Mouse (Mus musculus) embryonic stem cell, embryonic (primary cell): Measurements from ENCODE around the gene Btbd19.

Experiments used
- CTCF ChIA-PET, 4 experiments: fragments of 300-600 bp in 2 of 4; fragments of 350-600 bp in 2 of 4; sonication (Branson Sonifier 250); formaldehyde crosslinking; loops; one replicate each; lab custom pipeline; 2022; ENCODE audit warnings: inconsistent platforms in 2 of 4; lab: Charles Lee
- POLR2A ChIA-PET, 4 experiments: fragments of 300-600 bp in 2 of 4; fragments of 350-600 bp in 2 of 4; sonication (Branson Sonifier 250); formaldehyde crosslinking; loops; one replicate each; lab custom pipeline; 2022; ENCODE audit warnings: antibody characterized with exemption in 4 of 4, inconsistent platforms in 1 of 4; lab: Charles Lee

The Btbd19 gene

GRCm38 (mm10) chr4:117113237-117113636 is 12.3 kb downstream of the Btbd19 start:
- ChIA-PET POLR2A (interaction anchor here in 2 of 4 experiments (0.9 to 69.1 kb wide), 5 partner anchors 18 to 39 kb away, joined by 3 to 3713 read pairs (median 393); partner anchors contain the start of genes Plk3 (in 2 of the 2), Rps8 (in 2 of the 2), Btbd19 (in 1 of the 2) and Kif2c (in 1 of the 2)), CTCF (interaction anchor here in 1 of 4 experiments (1.3 kb wide), 1 partner anchor 28 kb away, joined by 3 read pairs; no protein-coding TSS in a partner anchor)

- ChIA-PET CTCF (interaction anchor here (0.6 to 3.1 kb wide), 19 partner anchors 9 to 390 kb away, joined by 3 to 30 read pairs (median 4); partner anchors contain the start of genes Kif2c (in 1 of the 4), Plk3 (in 1 of the 4), Ptch2 (in 1 of the 4) and Tesk2 (in 1 of the 4)), POLR2A (interaction anchor here (0.8 to 69.1 kb wide), 24 partner anchors 9 to 426 kb away, joined by 3 to 3713 read pairs (median 5); partner anchors contain the start of genes Btbd19 (in 3 of the 4), Ptch2 (in 3 of the 4), Plk3 (in 2 of the 4) and Prdx1 (in 2 of the 4))
Observed at GRCm38 (mm10) chr4:117110985-117111384, 14.5 kb downstream of the Btbd19 start.

- POLR2A ChIA-PET: interaction anchor here (0.6 to 69.1 kb wide), 29 partner anchors 9 to 514 kb away, joined by 3 to 3713 read pairs (median 4); partner anchors contain the start of genes Btbd19 (in 3 of the 4), Ptch2 (in 3 of the 4), Plk3 (in 2 of the 4) and Rps8 (in 2 of the 4)
Observed at GRCm38 (mm10) chr4:117110249-117110648, 15.3 kb downstream of the Btbd19 start.

GRCm38 (mm10) chr4:117109330-117109729 is 16.2 kb downstream of the Btbd19 start:
- ChIA-PET CTCF (interaction anchor here in 2 of 4 experiments (2.7 to 3.1 kb wide), 2 partner anchors 11 to 31 kb away, joined by 14 to 30 read pairs; no protein-coding TSS in a partner anchor), POLR2A (interaction anchor here (0.6 to 69.1 kb wide), 14 partner anchors 8 to 181 kb away, joined by 3 to 3713 read pairs (median 11); partner anchors contain the start of genes Btbd19 (in 2 of the 4), Plk3 (in 2 of the 4), Ptch2 (in 2 of the 4) and Kif2c (in 1 of the 4))

More at GRCm38 (mm10) chr4:117110249-117110648, 15.3 kb downstream of the Btbd19 start:
- CTCF ChIA-PET: interaction anchor here (0.5 to 3.1 kb wide), 22 partner anchors 9 to 390 kb away, joined by 3 to 30 read pairs (median 4); partner anchors contain the start of genes Btbd19 (in 1 of the 4), Kif2c (in 1 of the 4), Plk3 (in 1 of the 4) and Ptch2 (in 1 of the 4)

GRCm38 (mm10) chr4:117108524-117108849 is 17.0 kb downstream of the Btbd19 start:
- POLR2A ChIA-PET: interaction anchor here in 3 of 4 experiments (0.7 to 69.1 kb wide), 12 partner anchors 9 to 113 kb away, joined by 3 to 3713 read pairs (median 5); partner anchors contain the start of genes Btbd19 (in 2 of the 3), Plk3 (in 2 of the 3), Hectd3 (in 1 of the 3) and Kif2c (in 1 of the 3)
- CTCF ChIA-PET: interaction anchor here in 2 of 4 experiments (0.6 to 5.6 kb wide), 3 partner anchors 12 to 72 kb away, joined by 3 to 31 read pairs (median 3); no protein-coding TSS in a partner anchor

GRCm38 (mm10) chr4:117107813-117108523 is 17.6 kb downstream of the Btbd19 start:
- ChIA-PET POLR2A (interaction anchor here in 3 of 4 experiments (0.6 to 69.1 kb wide), 18 partner anchors 8 to 548 kb away, joined by 3 to 3713 read pairs (median 4); partner anchors contain the start of genes Btbd19 (in 3 of the 3), Plk3 (in 2 of the 3), Hectd3 (in 1 of the 3) and Kif2c (in 1 of the 3)), CTCF (interaction anchor here (0.6 to 5.6 kb wide), 12 partner anchors 12 to 342 kb away, joined by 3 to 31 read pairs (median 3); partner anchors contain the start of genes Btbd19 (in 1 of the 4) and Ptch2 (in 1 of the 4))

- ChIA-PET CTCF (interaction anchor here (0.5 to 5.6 kb wide), 17 partner anchors 8 to 881 kb away, joined by 3 to 31 read pairs (median 5); partner anchors contain the start of genes Plk3 (in 1 of the 4) and Ptch2 (in 1 of the 4)), POLR2A (interaction anchor here (0.5 to 69.1 kb wide), 24 partner anchors 9 to 397 kb away, joined by 3 to 3713 read pairs (median 4); partner anchors contain the start of genes Ptch2 (in 3 of the 4), Btbd19 (in 2 of the 4), Plk3 (in 2 of the 4) and Tctex1d4 (in 2 of the 4))
Observed at GRCm38 (mm10) chr4:117105127-117105526, 20.4 kb downstream of the Btbd19 start.

- CTCF ChIA-PET: interaction anchor here (0.9 to 5.6 kb wide), 17 partner anchors 8 to 118 kb away, joined by 3 to 31 read pairs (median 5); partner anchors contain the start of genes Btbd19 (in 1 of the 4) and Plk3 (in 1 of the 4)
- POLR2A ChIA-PET: interaction anchor here (0.5 to 69.1 kb wide), 23 partner anchors 9 to 397 kb away, joined by 3 to 3713 read pairs (median 4); partner anchors contain the start of genes Plk3 (in 3 of the 4), Btbd19 (in 2 of the 4), Rps8 (in 2 of the 4) and Tctex1d4 (in 2 of the 4)
Observed at GRCm38 (mm10) chr4:117104672-117105071, 20.9 kb downstream of the Btbd19 start.

- ChIA-PET CTCF (interaction anchor here (0.5 to 2.7 kb wide), 22 partner anchors 9 to 458 kb away, joined by 3 to 13 read pairs (median 4); partner anchors contain the start of genes Plk3 (in 2 of the 4) and Hectd3 (in 1 of the 4)), POLR2A (interaction anchor here (0.7 to 69.1 kb wide), 20 partner anchors 9 to 99 kb away, joined by 3 to 3713 read pairs (median 3); partner anchors contain the start of genes Btbd19 (in 3 of the 4), Plk3 (in 2 of the 4), Kif2c (in 1 of the 4) and Rps8 (in 1 of the 4))
Observed at GRCm38 (mm10) chr4:117101218-117101617, 24.3 kb downstream of the Btbd19 start.

- ChIA-PET CTCF (interaction anchor here in 3 of 4 experiments (1.0 to 2.7 kb wide), 5 partner anchors 21 to 104 kb away, joined by 3 to 7 read pairs (median 4); partner anchors contain the start of genes Hectd3 (in 1 of the 3) and Plk3 (in 1 of the 3)), POLR2A (interaction anchor here in 3 of 4 experiments (0.6 to 69.1 kb wide), 10 partner anchors 8 to 293 kb away, joined by 3 to 3713 read pairs (median 4); partner anchors contain the start of genes Btbd19 (in 3 of the 3), Hectd3 (in 1 of the 3), Kif2c (in 1 of the 3) and Mutyh (in 1 of the 3))
Observed at GRCm38 (mm10) chr4:117100036-117100435, 25.5 kb downstream of the Btbd19 start.

- POLR2A ChIA-PET: interaction anchor here in 2 of 4 experiments (0.9 to 69.1 kb wide), 4 partner anchors 10 to 150 kb away, joined by 3 to 3713 read pairs (median 3); partner anchors contain the start of genes Btbd19 (in 1 of the 2), Kif2c (in 1 of the 2), Plk3 (in 1 of the 2) and Rps8 (in 1 of the 2)
- CTCF ChIA-PET: interaction anchor here in 1 of 4 experiments (1.0 kb wide), 1 partner anchor 169 kb away, joined by 5 read pairs; no protein-coding TSS in a partner anchor
Observed at GRCm38 (mm10) chr4:117098764-117099036, 26.8 kb downstream of the Btbd19 start.

- ChIA-PET CTCF (interaction anchor here in 1 of 4 experiments (1.0 kb wide), 1 partner anchor 12 kb away, joined by 3 read pairs; no protein-coding TSS in a partner anchor), POLR2A (interaction anchor here in 2 of 4 experiments (1.0 to 69.1 kb wide), 7 partner anchors 12 to 64 kb away, joined by 3 to 3713 read pairs (median 12); partner anchors contain the start of genes Btbd19 (in 1 of the 2), Kif2c (in 1 of the 2), Plk3 (in 1 of the 2) and Rps8 (in 1 of the 2))
Observed at GRCm38 (mm10) chr4:117097969-117098763, 27.4 kb downstream of the Btbd19 start.

GRCm38 (mm10) chr4:117096666-117097065 is 28.9 kb downstream of the Btbd19 start:
- ChIA-PET CTCF (interaction anchor here (0.5 to 2.1 kb wide), 26 partner anchors 8 to 1037 kb away, joined by 3 to 22 read pairs (median 4); partner anchors contain the start of genes Eif2b3 (in 1 of the 4), Hectd3 (in 1 of the 4) and Urod (in 1 of the 4)), POLR2A (interaction anchor here (0.6 to 3.3 kb wide), 69 partner anchors 8 to 290 kb away, joined by 3 to 43 read pairs (median 4); partner anchors contain the start of genes Plk3 (in 3 of the 4), Btbd19 (in 2 of the 4), Hectd3 (in 2 of the 4) and Rps8 (in 2 of the 4))

GRCm38 (mm10) chr4:117095551-117096452 is 29.7 kb downstream of the Btbd19 start, which contains the start of gene Ptch2:
Gene Ptch2, plus strand, starts transcription at chr4:117096075.
- ChIA-PET POLR2A (interaction anchor here (0.6 to 3.3 kb wide), 73 partner anchors 8 to 674 kb away, joined by 3 to 43 read pairs (median 4); partner anchors contain the start of genes Plk3 (in 3 of the 4), Btbd19 (in 2 of the 4), Hectd3 (in 2 of the 4) and Rps8 (in 2 of the 4)), CTCF (interaction anchor here (0.6 to 2.1 kb wide), 25 partner anchors 10 to 309 kb away, joined by 3 to 22 read pairs (median 4); partner anchors contain the start of genes Btbd19 (in 1 of the 4), Eif2b3 (in 1 of the 4), Hectd3 (in 1 of the 4) and Urod (in 1 of the 4))
